Mouse (Mus musculus) B cell, adult 2 months (primary cell): ENCODE results near the gene Ncapd3.

Experiments
- DNase-seq, 2 experiments: peaks; one replicate each; pipeline ENCODE4 v3.0.0; 2022

The Ncapd3 gene

GRCm38 (mm10) chr9:27029828-27030762, at the start of gene Ncapd3, which contains the start of gene Vps26b:
TSS of gene Ncapd3 (plus strand) at chr9:27030175.
TSS of gene Vps26b (minus strand) at chr9:27030065.
- DNase-seq = peak; percentile 92 to 94

- no peak for DNase-seq
Measured at GRCm38 (mm10) chr9:26985090-26985613, 44.8 kb upstream of the Ncapd3 start.

GRCm38 (mm10) chr9:26985668-26986277, 44.2 kb upstream of the Ncapd3 start:
- DNase-seq = no peak

GRCm38 (mm10) chr9:26990181-26990580, 39.8 kb upstream of the Ncapd3 start:
- no peak for DNase-seq

- no peak for DNase-seq
Measured at GRCm38 (mm10) chr9:26993118-26993517, 36.9 kb upstream of the Ncapd3 start.

- DNase-seq = no peak
Measured at GRCm38 (mm10) chr9:26993900-26994299, 36.1 kb upstream of the Ncapd3 start.

GRCm38 (mm10) chr9:26997062-26997461, 32.9 kb upstream of the Ncapd3 start:
- DNase-seq = no peak

GRCm38 (mm10) chr9:26997501-26997900, 32.5 kb upstream of the Ncapd3 start:
- no peak for DNase-seq

GRCm38 (mm10) chr9:26998669-26999460, 31.1 kb upstream of the Ncapd3 start:
- no peak for DNase-seq

- peak; percentile 91 to 94 for DNase-seq
Measured at GRCm38 (mm10) chr9:26999461-27000395, 30.2 kb upstream of the Ncapd3 start, which contains the start of the genes Acad8 and Thyn1. TSS of gene Acad8 (minus strand) at chr9:26999566. TSS of gene Thyn1 (plus strand) at chr9:26999710.

- no peak for DNase-seq
Measured at GRCm38 (mm10) chr9:27005231-27005630, 24.7 kb upstream of the Ncapd3 start.

- no peak for DNase-seq
Measured at GRCm38 (mm10) chr9:27005933-27006332, 24.0 kb upstream of the Ncapd3 start.

GRCm38 (mm10) chr9:27006866-27007265, 23.1 kb upstream of the Ncapd3 start:
- no peak for DNase-seq

GRCm38 (mm10) chr9:27009231-27009630, 20.7 kb upstream of the Ncapd3 start:
- DNase-seq = no peak

GRCm38 (mm10) chr9:27011572-27011971, 18.4 kb upstream of the Ncapd3 start:
- no peak for DNase-seq

- DNase-seq = peak; percentile 59 to 69
Measured at GRCm38 (mm10) chr9:27018961-27019360, 11.0 kb upstream of the Ncapd3 start.

- peak; percentile 66 to 68 for DNase-seq
Measured at GRCm38 (mm10) chr9:27023681-27024080, 6.3 kb upstream of the Ncapd3 start.

GRCm38 (mm10) chr9:27026708-27027107, 3.3 kb upstream of the Ncapd3 start:
- peak; percentile 63 to 70 for DNase-seq

GRCm38 (mm10) chr9:27029022-27029827, 750 bp upstream of the Ncapd3 start:
- peak; percentile 30 to 37 for DNase-seq

GRCm38 (mm10) chr9:27030763-27031100, 757 bp downstream of the Ncapd3 start:
- no peak for DNase-seq

- no peak for DNase-seq
Measured at GRCm38 (mm10) chr9:27043892-27044291, 13.9 kb downstream of the Ncapd3 start.
